Mouse (Mus musculus) spleen, postnatal 0 days (tissue): ENCODE results near the gene Myh13. TPM values are rescaled to one million over a fixed set of nuclear protein-coding genes. Genes with fewer than 3 reads are reported as not detected.

Experiments
- polyA plus RNA-seq: library from polyadenylated mRNA; unstranded; fragments of >200 nt; fragmentation: Nextera tagmentation; extraction: Ambion mirVana; gene quantifications from 2 replicates; pipeline ENCODE4 v1.2.1, GENCODE M21; 2015

The Myh13 gene
- polyA plus RNA-seq: not detected in 2 replicates

DNA sequence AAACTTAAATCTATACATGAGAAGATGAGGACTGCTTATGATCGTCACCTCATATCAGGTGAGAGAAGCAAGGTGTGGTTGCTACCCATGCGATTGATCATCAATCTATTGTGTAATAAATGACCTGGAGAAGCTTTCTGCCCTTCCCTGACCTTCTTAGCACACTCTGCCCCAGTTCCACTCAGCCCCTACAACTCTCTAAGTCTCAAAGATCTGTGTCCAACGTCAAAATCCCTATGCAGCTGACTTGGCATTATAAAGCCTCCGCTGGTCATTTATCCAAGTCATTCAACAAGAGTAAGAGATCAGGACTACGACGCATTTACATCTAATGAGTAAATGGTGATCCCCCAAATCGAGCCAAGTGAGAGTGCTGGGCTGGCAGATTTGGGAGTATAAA is at the start of gene Myh13:
Gene Myh13, plus strand, starts transcription at position 301 of the 400 bp plus-strand sequence.

GRCm38 (mm10) chr11:67276601-67277174 is 44.8 kb upstream of the Myh13 start, which contains the start of gene Myh8:
TSS of gene Myh8 (plus strand) at chr11:67277124.

Other genes starting within 250 kb of the Myh13 start
- gene Myh3, start 243.4 kb upstream of the Myh13 start, polyA plus RNA-seq: 0.10 TPM in 1 of 2 replicates, not detected in the other
- gene Myh2, start 150.6 kb upstream of the Myh13 start, polyA plus RNA-seq: 0.23 TPM in 2 replicates
- 1.4 and 1.5 TPM in 2 replicates for gene Myh1, start 121.6 kb upstream of the Myh13 start, polyA plus RNA-seq
- gene Myh4, start 83.6 kb upstream of the Myh13 start, polyA plus RNA-seq: not detected in 2 replicates
- gene Myh8, start 44.5 kb upstream of the Myh13 start, polyA plus RNA-seq: 3.1 and 3.2 TPM in 2 replicates
- 3.8 and 5.0 TPM in 2 replicates for gene Gas7, start 133.8 kb downstream of the Myh13 start, polyA plus RNA-seq